Mouse (Mus musculus) central nervous system, embryonic 18 days (tissue): ENCODE measurements around the gene Gvin1. TPM values are rescaled to one million over a fixed set of nuclear protein-coding genes. Genes with fewer than 3 reads are reported as not detected.

Experiments used
- polyA plus RNA-seq: library from polyadenylated mRNA; depleted of rRNA; stranded (reverse); fragments of >200 nt; gene quantifications from 2 replicates; pipeline ENCODE4 v1.2.3, GENCODE M21; 2012; rRNA removed

Gene Gvin1
- polyA plus RNA-seq = 0.30 and 0.36 TPM in 2 replicates

GRCm38 (mm10) chr7:106215177-106215576, at the start of gene Gvin1:
Gene Gvin1, minus strand, starts transcription at chr7:106215326.

